16 mouse cellular contexts compared by ENCODE assay signal in genomic region chr9:66583244-66583643, GRCm38 (mm10). TPM values are rescaled to one million over a fixed set of nuclear protein-coding genes. Genes with fewer than 3 reads are reported as not detected.
DNase-seq lines count a peak whose midpoint lies in the region; ATAC-seq and TF ChIP-seq lines count a peak whose summit lies in the region.
"Had no signal": no experiment of that assay in that cellular context is flagged by ENCODE, and none has a peak within 500 bp of the region (broad histone marks: within the 10 kb centered on the region; RNA-seq: fewer than 3 reads in every experiment).

No protein-coding gene starts in this region.

- no peaks in the 10 kb centered on the region for H3K4me1 ChIP-seq in forebrain, postnatal 0 days (ENCODE audit: insufficient read depth)
- H3K4me1 ChIP-seq in forebrain, embryonic 16.5 days (replicated peaks; ENCODE audit: control insufficient read depth, insufficient read depth, low read length): peaks cover 8% of the 10 kb centered on the region
- H3K4me1 ChIP-seq in lung, postnatal 0 days (ENCODE audit: insufficient read depth, low read depth, low read length): no peaks in the 10 kb centered on the region; the same call in 1 of the 2 replicates
- peaks cover 6 to 8% of the 10 kb centered on the region in 2 experiments; a peak in 3 of 4 replicates for H3K4me1 ChIP-seq in MEL (ENCODE audit: control insufficient read depth in 1 of 2, insufficient read depth in 2 of 2, low read length in 2 of 2)

- no peak for ATAC-seq in forebrain, postnatal 0 days
- no peak for ATAC-seq in forebrain, embryonic 16.5 days
- no peak for ATAC-seq in lung, postnatal 0 days
- ATAC-seq in megakaryocyte progenitor cell, adult 5-6 weeks (replicated peaks; ENCODE audit: poor library complexity): 0 out of 2 replicates have a peak, but pooled peaks have one; percentile 44
- ATAC-seq: midbrain, embryonic 16.5 days had no signal

- H3K9ac ChIP-seq in forebrain, postnatal 0 days: no peak overlapping the region
- H3K9ac ChIP-seq in forebrain, embryonic 16.5 days (replicated peaks; ENCODE audit: low read depth, low read length): no peak overlapping the region
- H3K9ac ChIP-seq in lung, postnatal 0 days (replicated peaks; ENCODE audit: low read depth): no peak overlapping the region
- H3K9ac ChIP-seq in MEL (ENCODE audit: control insufficient read depth, low read depth, low read length, poor library complexity, severe bottlenecking): no peak overlapping the region
- H3K9ac ChIP-seq: embryonic facial prominence, embryonic 15.5 days; heart, embryonic 15.5 days; hindbrain, embryonic 15.5 days; lung, embryonic 14.5 days; neural tube, embryonic 13.5 days had no signal

- TF ChIP-seq EP300 in lung, postnatal 0 days (IDR thresholded peaks at IDR 0.05): no peak
- no peak for TF ChIP-seq EP300 in MEL (IDR thresholded peaks at IDR 0.05; ENCODE audit: low read depth in 1 of 2, low read length in 2 of 2)

- no peaks in the 10 kb centered on the region for H3K36me3 ChIP-seq in forebrain, postnatal 0 days (ENCODE audit: insufficient read depth)
- no peaks in the 10 kb centered on the region for H3K36me3 ChIP-seq in forebrain, embryonic 16.5 days (ENCODE audit: control insufficient read depth, insufficient read depth)
- no peaks in the 10 kb centered on the region for H3K36me3 ChIP-seq in lung, postnatal 0 days (ENCODE audit: insufficient read depth, low read length)
- H3K36me3 ChIP-seq in MEL (ENCODE audit: control insufficient read depth in 1 of 2, insufficient read depth in 2 of 2, low read length in 2 of 2): peaks cover 0 to 17% of the 10 kb centered on the region in 2 experiments; a peak in 2 of 4 replicates
- H3K36me3 ChIP-seq: embryonic facial prominence, embryonic 15.5 days; heart, embryonic 15.5 days; hindbrain, embryonic 15.5 days; neural tube, embryonic 13.5 days had no signal

- 88% methylated on average over 1 of the region's 1 CpGs for WGBS in forebrain, postnatal 0 days
- 89% methylated on average over 1 of the region's 1 CpGs for WGBS in forebrain, embryonic 16.5 days
- WGBS in lung, postnatal 0 days: 79% methylated on average over 1 of the region's 1 CpGs

- H3K9me3 ChIP-seq in forebrain, postnatal 0 days (ENCODE audit: low read length): no peaks in the 10 kb centered on the region
- no peaks in the 10 kb centered on the region for H3K9me3 ChIP-seq in forebrain, embryonic 16.5 days (ENCODE audit: control insufficient read depth, low read length)
- no peaks in the 10 kb centered on the region for H3K9me3 ChIP-seq in lung, postnatal 0 days (ENCODE audit: low read length)
- H3K9me3 ChIP-seq in MEL (replicated peaks; ENCODE audit: insufficient read depth, low read length): no peaks in the 10 kb centered on the region
- H3K9me3 ChIP-seq: embryonic facial prominence, embryonic 15.5 days; heart, embryonic 15.5 days; hindbrain, embryonic 15.5 days; neural tube, embryonic 13.5 days had no signal

- no peak overlapping the region for H3K4me2 ChIP-seq in forebrain, postnatal 0 days (ENCODE audit: low read depth)
- no peak overlapping the region for H3K4me2 ChIP-seq in forebrain, embryonic 16.5 days (ENCODE audit: low read length)
- H3K4me2 ChIP-seq in lung, postnatal 0 days (replicated peaks; ENCODE audit: low read depth, low read length): no peak overlapping the region
- H3K4me2 ChIP-seq: embryonic facial prominence, embryonic 15.5 days; heart, embryonic 15.5 days; hindbrain, embryonic 15.5 days; lung, embryonic 14.5 days; neural tube, embryonic 13.5 days had no signal

- peak; percentile 57 for TF ChIP-seq RAD21 in MEL (IDR thresholded peaks at IDR 0.05; ENCODE audit: low read depth, low read length)

- H3K27me3 ChIP-seq in forebrain, postnatal 0 days (ENCODE audit: insufficient read depth, low read length): no peaks in the 10 kb centered on the region
- no peaks in the 10 kb centered on the region for H3K27me3 ChIP-seq in forebrain, embryonic 16.5 days (replicated peaks; ENCODE audit: control insufficient read depth, insufficient read depth, low read length)
- no peaks in the 10 kb centered on the region for H3K27me3 ChIP-seq in lung, postnatal 0 days (replicated peaks; ENCODE audit: insufficient read depth, low read length)
- no peaks in the 10 kb centered on the region for H3K27me3 ChIP-seq in MEL (ENCODE audit: control insufficient read depth in 1 of 2, insufficient read depth in 2 of 2, low read length in 2 of 2)
- H3K27me3 ChIP-seq: embryonic facial prominence, embryonic 15.5 days; heart, embryonic 15.5 days; hindbrain, embryonic 15.5 days; neural tube, embryonic 13.5 days had no signal

- TF ChIP-seq CTCF in forebrain, postnatal 0 days (IDR thresholded peaks at IDR 0.05; ENCODE audit: low read depth): peak; percentile 21
- peak; percentile 29 for TF ChIP-seq CTCF in lung, postnatal 0 days (IDR thresholded peaks at IDR 0.05)
- TF ChIP-seq CTCF in MEL (IDR thresholded peaks at IDR 0.05 in 2 of 3, conservative IDR thresholded peaks at IDR 0.05 in 1 of 3; ENCODE audit: control insufficient read depth in 1 of 3, insufficient read depth in 1 of 3, low read depth in 2 of 3, low read length in 3 of 3, poor library complexity in 1 of 3, severe bottlenecking in 1 of 3): peak in 2 of 3 experiments; percentile 36 to 65; a peak in 4 of 6 replicates

- no peak for DNase-seq in forebrain, postnatal 0 days
- DNase-seq in lung, postnatal 0 days (ENCODE audit: low spot score): no peak
- DNase-seq in lung, postnatal 10 days: no peak
- peak; percentile 42 for DNase-seq in MEL (ENCODE audit: low read depth, low spot score)
- DNase-seq in natural killer cell, adult 2 months (ENCODE audit: low spot score in 2 of 2): no peak
- no peak for DNase-seq in urinary bladder, adult 2 months (ENCODE audit: low spot score)
- DNase-seq: cerebellum, adult 8-10 months; kidney, adult 2 months; lung, embryonic 14.5 days had no signal

- H3K27ac ChIP-seq in forebrain, postnatal 0 days (ENCODE audit: low read depth, low read length): no peak overlapping the region
- H3K27ac ChIP-seq in forebrain, embryonic 16.5 days (ENCODE audit: low read length): no peak overlapping the region
- no peak overlapping the region for H3K27ac ChIP-seq in lung, postnatal 0 days (ENCODE audit: low read length)
- H3K27ac ChIP-seq in MEL (ENCODE audit: control insufficient read depth, low read depth, low read length): no peak overlapping the region
- H3K27ac ChIP-seq: embryonic facial prominence, embryonic 15.5 days; heart, embryonic 15.5 days; hindbrain, embryonic 15.5 days; neural tube, embryonic 13.5 days had no signal

- peaks cover 20% of the 10 kb centered on the region for H3K79me2 ChIP-seq in MEL (ENCODE audit: control insufficient read depth, insufficient read depth, low read length, poor library complexity)

- no peak for TF ChIP-seq POLR2A in MEL (IDR thresholded peaks at IDR 0.05; ENCODE audit: control insufficient read depth in 1 of 2, insufficient read depth in 1 of 2, low read depth in 1 of 2, low read length in 2 of 2, poor library complexity in 1 of 2)

- no peak overlapping the region for H3K4me3 ChIP-seq in forebrain, postnatal 0 days (ENCODE audit: low read depth, low read length)
- H3K4me3 ChIP-seq in forebrain, embryonic 16.5 days (replicated peaks; ENCODE audit: low read length): no peak overlapping the region
- no peak overlapping the region for H3K4me3 ChIP-seq in lung, postnatal 0 days (ENCODE audit: low read depth, low read length)
- no peak overlapping the region for H3K4me3 ChIP-seq in MEL (ENCODE audit: control insufficient read depth in 1 of 2, insufficient read depth in 1 of 2, low read depth in 2 of 2, low read length in 2 of 2)
- H3K4me3 ChIP-seq: embryonic facial prominence, embryonic 15.5 days; heart, embryonic 15.5 days; hindbrain, embryonic 15.5 days; neural tube, embryonic 13.5 days had no signal

TF ChIP-seq in MEL, 35 proteins besides CTCF, POLR2A, EP300 and RAD21 (continues in another document):
- TF ChIP-seq ZC3H11A (IDR thresholded peaks at IDR 0.05; ENCODE audit: low read depth, low read length) (peak; percentile 61), MYB (IDR thresholded peaks at IDR 0.05; ENCODE audit: low read depth, low read length) (no peak), MYC (IDR thresholded peaks at IDR 0.05; ENCODE audit: low read depth, low read length) (no peak), NRF1 (IDR thresholded peaks at IDR 0.05; ENCODE audit: insufficient read depth, low read depth, low read length, poor library complexity, severe bottlenecking) (no peak), NELFE (IDR thresholded peaks at IDR 0.05; ENCODE audit: low read depth, low read length) (no peak), GATA1 (IDR thresholded peaks at IDR 0.05; ENCODE audit: low read depth, low read length) (no peak), MXI1 (IDR thresholded peaks at IDR 0.05; ENCODE audit: low read depth, low read length) (no peak), GABPA (IDR thresholded peaks at IDR 0.05; ENCODE audit: low read depth, low read length) (no peak), JUND (IDR thresholded peaks at IDR 0.05; ENCODE audit: low read depth, low read length) (no peak), ZKSCAN1 (IDR thresholded peaks at IDR 0.05; ENCODE audit: low read depth, low read length) (no peak), MEF2A (IDR thresholded peaks at IDR 0.05; ENCODE audit: extremely low read depth, insufficient replicate concordance, low read depth, low read length, poor library complexity, severe bottlenecking) (no peak), SMC3 (IDR thresholded peaks at IDR 0.05; ENCODE audit: low read depth, low read length) (peak; percentile 72), CHD2 (IDR thresholded peaks at IDR 0.05; ENCODE audit: low read length) (no peak), ZNF384 (IDR thresholded peaks at IDR 0.05; ENCODE audit: low read depth, low read length) (peak; percentile 14; the same call in 1 of the 2 replicates), POLR2AphosphoS2 (IDR thresholded peaks at IDR 0.05; ENCODE audit: low read length) (no peak), ELF1 (IDR thresholded peaks at IDR 0.05; ENCODE audit: low read depth, low read length) (no peak), E2F4 (IDR thresholded peaks at IDR 0.05; ENCODE audit: borderline replicate concordance, low read depth, low read length) (no peak), HCFC1 (IDR thresholded peaks at IDR 0.05; ENCODE audit: low read depth, low read length) (no peak)

RNA-seq across cellular contexts. Expression of gene Usp3, which starts 9.7 kb away (rescaled TPM):
- 46.3 and 59.7 TPM in 2 replicates for total RNA-seq in forebrain, postnatal 0 days (2014; rRNA removed)
- polyA plus RNA-seq in forebrain, postnatal 0 days (2015; fragmentation: Nextera tagmentation; extraction: Ambion mirVana): 55.1 and 55.2 TPM in 2 replicates
- 93.0 and 110 TPM in 2 replicates for polyA plus RNA-seq in forebrain, embryonic 16.5 days (2015; fragmentation: Nextera tagmentation; extraction: Ambion mirVana)
- polyA plus RNA-seq in lung, postnatal 0 days (2015; fragmentation: Nextera tagmentation; extraction: Ambion mirVana): 45.9 and 51.8 TPM in 2 replicates
- 9.8 and 11.7 TPM in 2 replicates for total RNA-seq in MEL (2012; rRNA removed)
- 100 to 1,000 TPM in 1 of 2 experiments, 10 to 100 TPM in 1; 22.0 to 534 TPM for polyA plus RNA-seq in MEL (2012; ENCODE audit: insufficient read depth in 1 of 2, insufficient read length in 2 of 2, low read depth in 1 of 2, low replicate concordance in 2 of 2, missing spikeins in 1 of 2)
- total RNA-seq in megakaryocyte progenitor cell, adult 5-6 weeks (2015): 62.6 and 71.6 TPM in 2 replicates
- 43.6 and 48.9 TPM in 2 replicates for total RNA-seq in megakaryocyte progenitor cell, adult 5-6 weeks (2017)
- polyA plus RNA-seq in urinary bladder, adult 2 months (2012; rRNA removed): 39.3 and 40.1 TPM in 2 replicates
